Mouse (Mus musculus) olfactory bulb, adult 2 months (tissue): ENCODE measurements around the gene Dnah10.

Experiments
- CTCF ChIP-seq: fragments of 200-500 bp; IDR thresholded peaks from 2 replicates; pipeline ENCODE4 v1.5.1; 2012; ENCODE audit warnings: low read depth, mild to moderate bottlenecking, low read length, moderate library complexity; ENCODE audit not compliant: insufficient read depth
- POLR2A ChIP-seq: fragments of 200-500 bp; IDR thresholded peaks from 2 replicates; pipeline ENCODE4 v1.6.1; 2012; ENCODE audit warnings: mild to moderate bottlenecking, low read depth, low read length, moderate library complexity; ENCODE audit not compliant: insufficient read depth

DNA sequence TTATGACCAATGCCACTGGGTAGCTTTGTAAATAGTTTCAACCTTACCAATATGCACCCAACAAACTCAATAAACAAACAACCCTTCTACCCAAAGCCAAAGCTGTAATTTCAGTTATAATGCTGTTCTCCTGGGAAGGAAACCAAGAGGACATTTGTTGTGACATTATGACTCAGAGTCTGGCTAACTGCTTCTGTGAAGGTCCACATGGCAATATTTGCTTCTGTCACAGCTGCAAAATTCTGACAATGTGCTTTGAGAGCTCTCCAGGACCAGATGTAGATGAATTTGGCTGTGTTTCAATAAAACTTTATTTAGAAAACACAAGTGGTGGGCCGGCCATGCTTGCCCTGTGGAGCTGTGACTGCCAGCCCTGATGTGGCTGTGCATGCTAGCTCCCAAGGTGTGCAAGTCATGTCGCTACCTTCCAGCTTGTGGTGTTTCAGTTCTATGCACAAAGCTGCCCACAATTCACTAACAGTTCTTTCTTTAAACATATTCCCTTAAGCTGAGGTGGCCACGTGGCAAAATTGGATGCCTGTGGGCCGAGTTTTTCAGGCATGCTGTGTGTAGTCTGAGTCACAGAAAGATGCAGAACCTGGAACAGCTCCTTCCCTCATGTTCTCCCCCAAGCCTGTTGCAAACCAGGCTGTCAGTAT, 85.0 kb downstream of the Dnah10 start:
- TF ChIP-seq CTCF, result no peak
- no peak for TF ChIP-seq POLR2A
